Mouse (Mus musculus) embryonic facial prominence, embryonic 15.5 days (tissue): ENCODE data around the gene Ly6f. TPM values are rescaled to one million over a fixed set of nuclear protein-coding genes. Genes with fewer than 3 reads are reported as not detected.
"Not testable (repeated sequence)": the region's sequence is repeated elsewhere in the genome, so short reads cannot be mapped to it uniquely, and the experiment has no call there.

Experiments
- ATAC-seq: fragments of 200-750 bp; cut with Nextera tagmentation; 2 replicates; pipeline ENCODE4 v1.8.0; 2017; ENCODE audit warnings: low read depth, moderate TSS enrichment; ENCODE audit not compliant: insufficient number of reproducible peaks, low FRiP score, low TSS enrichment
- H3K27ac ChIP-seq: fragments of 300-500 bp; sonication (generic); replicated peaks from 2 replicates; pipeline ENCODE4 v1.5.1; 2015; ENCODE audit warnings: mild to moderate bottlenecking, inconsistent platforms
- H3K27me3 ChIP-seq: fragments of 300-500 bp; sonication (generic); 2 replicates; pipeline ENCODE4 v1.6.1; 2015; ENCODE audit warnings: inconsistent platforms
- H3K36me3 ChIP-seq: fragments of 300-500 bp; sonication (generic); 2 replicates; pipeline ENCODE4 v1.6.1; 2015; ENCODE audit warnings: mild to moderate bottlenecking, inconsistent platforms
- H3K4me1 ChIP-seq: fragments of 300-500 bp; sonication (generic); 2 replicates; pipeline ENCODE4 v1.6.1; 2015; ENCODE audit warnings: inconsistent platforms
- H3K4me2 ChIP-seq: fragments of 300-500 bp; sonication (generic); replicated peaks from 2 replicates; pipeline ENCODE4 v1.6.1; 2015; ENCODE audit warnings: mild to moderate bottlenecking, inconsistent platforms
- H3K4me3 ChIP-seq: fragments of 300-500 bp; sonication (generic); replicated peaks from 2 replicates; pipeline ENCODE4 v1.5.1; 2015; ENCODE audit warnings: mild to moderate bottlenecking, inconsistent platforms
- H3K9ac ChIP-seq: fragments of 300-500 bp; sonication (generic); 2 replicates; pipeline ENCODE4 v1.6.1; 2015; ENCODE audit warnings: inconsistent platforms
- H3K9me3 ChIP-seq: fragments of 300-500 bp; sonication (generic); replicated peaks from 2 replicates; pipeline ENCODE4 v1.6.1; 2016; ENCODE audit warnings: inconsistent platforms
- WGBS: fragments of 180-500 bp; shearing (Covaris S2); methylation state at CpG from one replicate; pipeline ENCODE4 v1.1.7; 2015; 5-methylcytosine and 5-hydroxymethylcytosine counted together
- polyA plus RNA-seq: library from polyadenylated mRNA; unstranded; fragments of >200 nt; fragmentation: Nextera tagmentation; extraction: Ambion mirVana; gene quantifications from 2 replicates; pipeline ENCODE4 v1.2.1, GENCODE M21; 2015

The Ly6f gene
- polyA plus RNA-seq, 1 experiment from 2014 or later: not detected

DNA sequence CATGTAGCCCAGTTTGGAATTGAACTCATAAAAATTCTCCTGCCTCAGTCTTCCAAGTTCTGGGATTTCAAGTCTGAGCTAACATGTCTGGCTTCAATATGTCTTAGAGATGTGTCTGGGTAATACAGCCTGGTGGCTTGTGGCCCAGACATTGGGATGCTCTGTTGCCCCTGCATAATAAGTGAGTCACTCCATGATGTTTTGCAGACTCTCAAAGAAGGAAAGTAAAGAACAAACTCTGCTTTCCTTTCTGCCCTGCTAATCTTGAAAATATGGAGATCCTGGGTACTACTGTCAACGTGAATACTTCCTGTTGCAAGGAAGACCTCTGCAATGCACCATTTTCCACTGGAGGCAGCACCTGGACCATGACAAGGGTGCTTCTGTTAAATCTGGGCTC, 3.2 kb downstream of the Ly6f start:
- Histone ChIP-seq H3K4me3 (no peak overlapping the region), H3K36me3 (no peaks in the 10 kb centered on the region), H3K9ac (no peak overlapping the region), H3K27ac (no peak overlapping the region), H3K9me3 (no peaks in the 10 kb centered on the region), H3K4me1 (no peaks in the 10 kb centered on the region), H3K4me2 (no peak overlapping the region), H3K27me3 (no peaks in the 10 kb centered on the region)
- WGBS: 54% methylated on average over 1 of the region's 1 CpGs
- ATAC-seq: no peak

DNA sequence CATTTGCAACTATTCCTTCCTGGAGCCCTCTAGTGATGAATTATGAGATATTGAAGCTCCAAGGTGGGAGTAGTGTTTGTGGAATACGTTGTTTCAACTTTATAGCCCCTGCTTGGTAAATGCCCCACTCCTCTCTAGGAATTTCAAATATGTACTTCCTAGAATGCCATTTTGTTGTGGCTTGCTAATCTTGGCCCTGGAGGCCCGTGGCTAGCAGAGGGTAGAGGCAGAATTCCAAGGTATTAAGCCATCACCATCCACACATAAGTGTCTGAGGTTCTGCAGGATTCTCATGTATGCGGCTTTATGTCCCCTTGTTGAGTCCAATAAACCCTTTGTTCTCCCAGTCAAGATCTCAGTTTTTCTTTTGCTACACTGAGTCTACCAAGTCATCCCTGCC, 3.7 kb downstream of the Ly6f start:
- no peak overlapping the region for H3K9ac ChIP-seq
- no peaks in the 10 kb centered on the region for H3K4me1 ChIP-seq
- H3K9me3 ChIP-seq: no peaks in the 10 kb centered on the region
- H3K36me3 ChIP-seq: no peaks in the 10 kb centered on the region
- no peak overlapping the region for H3K4me2 ChIP-seq
- no peak overlapping the region for H3K27ac ChIP-seq
- WGBS: 51% methylated on average over 3 of the region's 3 CpGs
- no peaks in the 10 kb centered on the region for H3K27me3 ChIP-seq
- no peak overlapping the region for H3K4me3 ChIP-seq
- no peak for ATAC-seq

DNA sequence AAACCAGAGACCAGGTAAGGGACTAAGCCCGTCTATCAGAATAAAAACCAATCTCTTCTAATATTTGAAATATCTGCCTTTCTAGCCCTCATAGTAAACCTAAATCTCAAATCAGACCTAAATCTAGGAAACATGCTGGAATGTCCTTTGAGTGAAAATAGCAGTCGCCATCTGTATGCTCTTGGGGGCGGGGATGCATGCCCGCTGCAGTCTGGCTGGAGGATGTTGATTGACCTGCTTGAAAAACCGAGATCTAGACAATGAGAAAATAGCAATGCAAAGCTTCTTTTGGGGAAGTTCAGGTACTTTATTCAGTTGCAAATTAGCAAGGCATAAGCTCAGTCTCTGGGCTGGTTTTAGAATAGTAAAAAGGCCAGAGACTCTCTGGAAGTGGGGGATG, 13.8 kb downstream of the Ly6f start:
- ATAC-seq, H3K9me3 ChIP-seq, H3K27ac ChIP-seq, H3K4me3 ChIP-seq, H3K9ac ChIP-seq, H3K27me3 ChIP-seq, H3K36me3 ChIP-seq, H3K4me1 ChIP-seq, H3K4me2 ChIP-seq: not testable (repeated sequence)
- 78% methylated on average over 5 of the region's 5 CpGs for WGBS

DNA sequence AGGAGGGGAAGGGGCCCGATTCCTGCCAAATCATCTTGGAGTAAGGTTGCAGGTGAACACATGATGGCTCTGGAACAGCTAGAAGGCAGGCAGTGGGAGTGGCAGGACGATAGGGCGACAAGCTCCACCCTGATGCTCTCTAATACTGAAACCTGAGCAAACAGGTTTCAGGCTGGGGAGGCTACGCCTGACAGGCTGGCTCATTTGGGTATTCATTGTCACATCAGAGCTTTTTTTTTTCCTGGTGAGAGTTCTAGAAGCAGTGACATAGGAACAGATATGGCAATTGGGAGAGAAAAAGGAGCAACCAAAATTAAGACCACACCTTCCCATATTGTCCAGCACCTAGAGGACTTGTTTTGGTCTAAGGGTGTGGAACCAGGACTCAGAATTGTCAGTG, 18.3 kb downstream of the Ly6f start:
- not testable (repeated sequence) for H3K36me3 ChIP-seq, H3K27ac ChIP-seq, ATAC-seq, H3K9me3 ChIP-seq, H3K4me2 ChIP-seq, H3K27me3 ChIP-seq, H3K4me1 ChIP-seq, H3K9ac ChIP-seq, H3K4me3 ChIP-seq
- WGBS: 73% methylated on average over 4 of the region's 4 CpGs

DNA sequence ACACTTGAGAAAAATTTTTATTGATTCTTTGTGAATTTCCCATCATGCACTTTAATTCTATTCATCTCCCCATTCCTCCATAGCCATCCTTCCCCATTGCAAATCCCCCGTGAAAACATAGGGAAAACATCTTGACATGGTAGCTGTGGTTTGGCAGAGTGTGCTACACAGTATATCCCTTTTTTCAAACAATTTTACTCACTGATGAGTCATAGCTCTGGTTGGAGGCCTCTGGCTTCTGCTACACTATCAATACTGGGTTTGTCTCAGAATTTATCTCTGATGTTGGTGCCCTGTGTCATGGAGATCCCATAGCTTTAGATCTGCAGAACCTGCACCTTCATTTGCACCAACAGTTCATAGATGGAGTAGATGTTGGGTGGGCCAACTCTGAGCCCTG, 24.2 kb downstream of the Ly6f start:
- ATAC-seq: no peak
- no peak overlapping the region for H3K4me2 ChIP-seq
- H3K9ac ChIP-seq: no peak overlapping the region
- H3K36me3 ChIP-seq: no peaks in the 10 kb centered on the region
- H3K4me3 ChIP-seq: no peak overlapping the region
- H3K9me3 ChIP-seq: no peaks in the 10 kb centered on the region
- H3K27me3 ChIP-seq: no peaks in the 10 kb centered on the region
- H3K27ac ChIP-seq: no peak overlapping the region
- H3K4me1 ChIP-seq: no peaks in the 10 kb centered on the region
- WGBS: 70% methylated on average over 1 of the region's 1 CpGs

DNA sequence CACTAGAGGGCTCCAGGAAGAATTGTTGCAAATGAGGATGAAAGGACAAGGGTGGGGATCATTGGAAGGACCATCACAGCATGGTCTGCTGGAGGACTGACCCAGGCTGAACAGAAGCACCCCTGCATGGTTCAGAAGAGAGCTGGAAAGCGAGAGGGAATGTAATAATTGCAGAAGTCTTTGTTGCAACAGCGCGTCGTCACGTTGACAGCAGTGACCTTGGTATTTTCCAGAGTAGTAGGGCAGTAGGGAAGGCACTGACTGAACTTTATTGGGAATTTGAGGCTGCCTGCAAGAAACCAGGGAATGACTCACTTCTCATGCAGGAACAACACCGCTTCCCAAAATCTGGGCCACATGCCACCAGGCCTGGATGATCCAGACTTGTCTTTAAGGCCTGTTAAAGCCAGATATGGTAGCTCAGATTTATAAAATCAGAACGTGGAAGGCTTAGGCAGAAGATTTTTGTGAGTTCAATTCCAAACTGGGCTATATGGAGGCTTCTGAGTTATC, 25.7 kb downstream of the Ly6f start:
- Histone ChIP-seq H3K9me3 (no peaks in the 10 kb centered on the region), H3K9ac (no peak overlapping the region), H3K27ac (no peak overlapping the region), H3K4me1 (no peaks in the 10 kb centered on the region), H3K4me3 (no peak overlapping the region), H3K36me3 (no peaks in the 10 kb centered on the region), H3K4me2 (no peak overlapping the region), H3K27me3 (no peaks in the 10 kb centered on the region)
- WGBS: 80% methylated on average over 7 of the region's 7 CpGs
- ATAC-seq: no peak

DNA sequence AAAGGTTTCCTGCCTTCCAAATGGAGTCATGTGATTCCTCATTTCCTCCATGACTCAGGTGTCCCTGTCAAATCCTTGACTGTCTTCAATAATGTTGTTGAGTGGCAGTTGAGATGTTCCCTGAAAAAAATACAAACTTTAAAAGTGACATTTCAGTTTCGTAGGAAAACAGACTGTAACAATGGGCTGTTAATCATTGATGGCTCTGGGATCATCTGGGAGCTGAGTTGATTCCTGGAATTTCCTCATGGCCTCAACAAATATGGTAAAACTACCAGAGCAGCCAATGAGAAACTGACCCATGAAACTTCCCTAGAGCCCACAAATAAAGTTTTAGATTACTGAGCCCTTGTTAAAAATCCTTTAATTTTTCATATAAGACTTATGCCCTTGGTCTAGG, 37.9 kb downstream of the Ly6f start:
- WGBS: 58% methylated on average over 1 of the region's 1 CpGs
- Histone ChIP-seq H3K27me3 (no peaks in the 10 kb centered on the region), H3K4me2 (no peak overlapping the region), H3K36me3 (no peaks in the 10 kb centered on the region), H3K4me3 (no peak overlapping the region), H3K27ac (no peak overlapping the region), H3K4me1 (no peaks in the 10 kb centered on the region), H3K9me3 (no peaks in the 10 kb centered on the region), H3K9ac (no peak overlapping the region)
- no peak for ATAC-seq

- Histone ChIP-seq H3K9ac (no peak overlapping the region), H3K36me3 (no peaks in the 10 kb centered on the region), H3K4me1 (no peaks in the 10 kb centered on the region), H3K4me2 (no peak overlapping the region), H3K27ac (no peak overlapping the region), H3K4me3 (no peak overlapping the region), H3K9me3 (no peaks in the 10 kb centered on the region), H3K27me3 (no peaks in the 10 kb centered on the region)
- WGBS: 84% methylated on average over 4 of the region's 4 CpGs
- no peak for ATAC-seq
These were observed 41.0 kb downstream of the Ly6f start for GRCm38 (mm10) chr15:75309186-75309585.

DNA sequence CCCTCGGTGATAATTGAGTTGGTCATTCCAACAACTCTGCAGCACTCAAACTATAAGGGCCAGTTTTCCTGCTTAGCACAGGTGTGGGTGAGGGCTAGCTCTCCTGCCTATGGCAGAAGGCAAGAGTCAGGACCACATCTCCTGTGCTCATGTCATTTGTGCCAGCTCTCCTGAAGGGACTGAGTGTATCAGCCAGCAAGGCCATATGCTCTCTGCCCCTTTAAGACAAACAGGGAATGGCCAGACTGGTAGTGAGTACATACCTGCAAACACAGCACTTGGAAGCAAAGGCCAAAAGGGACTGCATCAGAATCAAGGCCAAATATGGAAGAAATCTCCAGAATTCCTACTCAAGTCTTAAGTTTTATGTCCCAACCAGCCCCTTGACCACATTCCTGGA, 41.7 kb downstream of the Ly6f start:
- no peak overlapping the region for H3K4me3 ChIP-seq
- H3K9ac ChIP-seq: no peak overlapping the region
- no peak for ATAC-seq
- H3K27me3 ChIP-seq: no peaks in the 10 kb centered on the region
- no peaks in the 10 kb centered on the region for H3K36me3 ChIP-seq
- 93% methylated on average over 1 of the region's 1 CpGs for WGBS
- H3K27ac ChIP-seq: no peak overlapping the region
- no peaks in the 10 kb centered on the region for H3K9me3 ChIP-seq
- no peaks in the 10 kb centered on the region for H3K4me1 ChIP-seq
- no peak overlapping the region for H3K4me2 ChIP-seq

DNA sequence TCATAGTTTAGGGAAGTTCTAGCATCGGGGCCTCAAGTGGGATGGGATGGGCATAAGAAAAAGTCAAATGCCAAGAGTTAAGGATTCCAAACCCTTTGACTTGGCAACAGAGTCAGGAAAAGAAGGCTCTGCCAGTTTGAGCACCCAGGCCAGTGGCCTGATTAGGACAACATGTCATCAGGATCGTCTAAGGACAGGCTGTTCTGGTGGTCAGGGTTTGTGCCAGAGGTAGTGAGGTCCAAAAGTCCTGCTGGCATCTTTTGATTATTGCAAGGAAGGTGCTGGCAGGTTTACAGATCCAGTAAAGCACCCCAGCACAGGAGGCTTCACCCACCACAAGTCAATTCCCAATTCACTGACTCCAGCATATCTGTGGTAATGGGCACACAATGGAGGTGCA, 46.2 kb downstream of the Ly6f start:
- no peak for ATAC-seq

DNA sequence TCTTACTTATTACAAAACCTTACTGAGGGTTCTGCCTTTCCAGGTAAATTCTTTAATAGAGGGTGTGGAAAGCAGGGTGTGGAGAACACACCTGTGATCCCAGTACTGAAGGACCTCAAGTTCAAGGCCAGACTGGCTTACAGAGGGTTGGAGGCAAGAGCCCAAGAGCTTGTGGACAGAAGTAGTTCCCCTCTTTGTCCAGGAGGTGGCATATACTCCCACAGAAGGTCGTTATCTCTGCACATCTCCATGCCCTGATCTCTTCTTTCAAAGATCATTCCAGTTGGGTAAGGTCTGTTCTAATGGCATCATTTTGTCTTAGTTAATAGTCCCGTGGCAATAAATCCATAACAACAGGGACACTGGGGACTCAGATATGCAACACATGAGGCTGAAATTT, 49.0 kb downstream of the Ly6f start:
- H3K36me3 ChIP-seq: no peaks in the 10 kb centered on the region
- no peak for ATAC-seq
- no peaks in the 10 kb centered on the region for H3K4me1 ChIP-seq
- H3K27me3 ChIP-seq: no peaks in the 10 kb centered on the region
- no peak overlapping the region for H3K9ac ChIP-seq
- 0 out of 2 replicates have a peak, but pooled peaks cover 4% of the 10 kb centered on the region for H3K9me3 ChIP-seq
- no peak overlapping the region for H3K4me3 ChIP-seq
- WGBS: 50% methylated on average over 2 of the region's 2 CpGs
- no peak overlapping the region for H3K4me2 ChIP-seq
- H3K27ac ChIP-seq: no peak overlapping the region

More for the DNA sequence above, 46.2 kb downstream of the Ly6f start:
- Histone ChIP-seq H3K4me2 (no peak overlapping the region), H3K4me3 (no peak overlapping the region), H3K9ac (no peak overlapping the region), H3K4me1 (no peaks in the 10 kb centered on the region), H3K36me3 (no peaks in the 10 kb centered on the region), H3K9me3 (no peaks in the 10 kb centered on the region), H3K27me3 (no peaks in the 10 kb centered on the region), H3K27ac (no peak overlapping the region)
- WGBS: 82% methylated on average over 2 of the region's 2 CpGs

GRCm38 (mm10) chr15:75318584-75318983, 50.4 kb downstream of the Ly6f start:
- ATAC-seq: no peak
- Histone ChIP-seq H3K4me2 (no peak overlapping the region), H3K9ac (no peak overlapping the region), H3K27ac (no peak overlapping the region), H3K36me3 (no peaks in the 10 kb centered on the region), H3K27me3 (no peaks in the 10 kb centered on the region), H3K4me3 (no peak overlapping the region), H3K9me3 (0 out of 2 replicates have a peak, but pooled peaks cover 4% of the 10 kb centered on the region), H3K4me1 (no peaks in the 10 kb centered on the region)
- 84% methylated on average over 3 of the region's 3 CpGs for whole genome bisulfite sequencing
